Mouse (Mus musculus): ENCODE data around the gene Tango6. TPM values are rescaled to one million over a fixed set of nuclear protein-coding genes. Genes with fewer than 3 reads are reported as not detected.

The Tango6 gene
- polyA plus RNA-seq, 1 experiment from 2014 or later, result 6.1 TPM

- Histone ChIP-seq H3K9ac (ENCODE audit: low read depth, low read length) (no peak overlapping the region), H3K4me1 (ENCODE audit: control insufficient read depth, insufficient read depth, low read length) (peaks cover 14% of the 10 kb centered on the region; the same call in 1 of the 2 replicates), H3K4me3 (ENCODE audit: low read depth, low read length) (no peak overlapping the region), H3K27me3 (ENCODE audit: control insufficient read depth, insufficient read depth, low read depth, low read length) (no peaks in the 10 kb centered on the region), H3K36me3 (ENCODE audit: control insufficient read depth, insufficient read depth, low read length) (no peaks in the 10 kb centered on the region), H3K9me3 (replicated peaks; ENCODE audit: control insufficient read depth, low read length, poor library complexity, severe bottlenecking) (no peaks in the 10 kb centered on the region), H3K4me2 (ENCODE audit: low read length) (no peak overlapping the region), H3K27ac (ENCODE audit: low read length) (peak overlapping the region; percentile 66)
- ATAC-seq, result no peak
- 15% methylated on average over 4 of the region's 4 CpGs for WGBS
These were observed 78.4 kb downstream of the Tango6 start for GRCm38 (mm10) chr8:106761317-106761716.

- H3K4me3 ChIP-seq (ENCODE audit: low read depth, low read length), result no peak overlapping the region
- 17% methylated on average over 7 of the region's 7 CpGs for WGBS
- ATAC-seq, result no peak
These were observed 79.1 kb downstream of the Tango6 start for GRCm38 (mm10) chr8:106761867-106762523.

GRCm38 (mm10) chr8:106764529-106764928, 81.7 kb downstream of the Tango6 start:
- no peaks in the 10 kb centered on the region for H3K9me3 ChIP-seq (replicated peaks; ENCODE audit: control insufficient read depth, low read length, poor library complexity, severe bottlenecking)
- peaks cover 14% of the 10 kb centered on the region; the same call in 1 of the 2 replicates for H3K4me1 ChIP-seq (ENCODE audit: control insufficient read depth, insufficient read depth, low read length)
- WGBS, result 93% methylated on average over 1 of the region's 1 CpGs
- no peak overlapping the region for H3K4me2 ChIP-seq (ENCODE audit: low read length)
- H3K4me3 ChIP-seq (ENCODE audit: low read depth, low read length), result no peak overlapping the region
- H3K27ac ChIP-seq (ENCODE audit: low read length), result no peak overlapping the region
- ATAC-seq, result no peak
- no peak overlapping the region for H3K9ac ChIP-seq (ENCODE audit: low read depth, low read length)
- no peaks in the 10 kb centered on the region for H3K36me3 ChIP-seq (ENCODE audit: control insufficient read depth, insufficient read depth, low read length)
- H3K27me3 ChIP-seq (ENCODE audit: control insufficient read depth, insufficient read depth, low read depth, low read length), result no peaks in the 10 kb centered on the region

More at GRCm38 (mm10) chr8:106761867-106762523, 79.1 kb downstream of the Tango6 start:
- Histone ChIP-seq H3K27ac (ENCODE audit: low read length) (no peak overlapping the region), H3K27me3 (ENCODE audit: control insufficient read depth, insufficient read depth, low read depth, low read length) (no peaks in the 10 kb centered on the region), H3K4me1 (ENCODE audit: control insufficient read depth, insufficient read depth, low read length) (peaks cover 14% of the 10 kb centered on the region; the same call in 1 of the 2 replicates), H3K9me3 (replicated peaks; ENCODE audit: control insufficient read depth, low read length, poor library complexity, severe bottlenecking) (no peaks in the 10 kb centered on the region), H3K36me3 (ENCODE audit: control insufficient read depth, insufficient read depth, low read length) (no peaks in the 10 kb centered on the region), H3K9ac (ENCODE audit: low read depth, low read length) (no peak overlapping the region), H3K4me2 (ENCODE audit: low read length) (no peak overlapping the region)

GRCm38 (mm10) chr8:106765570-106765969, 82.7 kb downstream of the Tango6 start:
- no peaks in the 10 kb centered on the region for H3K36me3 ChIP-seq (ENCODE audit: control insufficient read depth, insufficient read depth, low read length)
- H3K4me2 ChIP-seq (ENCODE audit: low read length), result no peak overlapping the region
- H3K9ac ChIP-seq (ENCODE audit: low read depth, low read length), result no peak overlapping the region
- WGBS, result 97% methylated on average over 2 of the region's 2 CpGs
- H3K4me1 ChIP-seq (ENCODE audit: control insufficient read depth, insufficient read depth, low read length), result peaks cover 14% of the 10 kb centered on the region; the same call in 1 of the 2 replicates
- no peak overlapping the region for H3K4me3 ChIP-seq (ENCODE audit: low read depth, low read length)
- H3K27ac ChIP-seq (ENCODE audit: low read length), result no peak overlapping the region
- no peak for ATAC-seq
- H3K27me3 ChIP-seq (ENCODE audit: control insufficient read depth, insufficient read depth, low read depth, low read length), result no peaks in the 10 kb centered on the region
- H3K9me3 ChIP-seq (replicated peaks; ENCODE audit: control insufficient read depth, low read length, poor library complexity, severe bottlenecking), result no peaks in the 10 kb centered on the region

GRCm38 (mm10) chr8:106766736-106767135, 83.9 kb downstream of the Tango6 start:
- Histone ChIP-seq H3K27ac (ENCODE audit: low read length) (no peak overlapping the region), H3K27me3 (ENCODE audit: control insufficient read depth, insufficient read depth, low read depth, low read length) (no peaks in the 10 kb centered on the region), H3K4me2 (ENCODE audit: low read length) (no peak overlapping the region), H3K36me3 (ENCODE audit: control insufficient read depth, insufficient read depth, low read length) (no peaks in the 10 kb centered on the region), H3K9me3 (replicated peaks; ENCODE audit: control insufficient read depth, low read length, poor library complexity, severe bottlenecking) (no peaks in the 10 kb centered on the region), H3K4me3 (ENCODE audit: low read depth, low read length) (no peak overlapping the region), H3K9ac (ENCODE audit: low read depth, low read length) (no peak overlapping the region), H3K4me1 (ENCODE audit: control insufficient read depth, insufficient read depth, low read length) (peaks cover 8% of the 10 kb centered on the region; the same call in 1 of the 2 replicates)
- 88% methylated on average over 5 of the region's 5 CpGs for WGBS
- ATAC-seq, result no peak

GRCm38 (mm10) chr8:106769147-106769805, 86.4 kb downstream of the Tango6 start:
- no peak overlapping the region for H3K4me2 ChIP-seq (ENCODE audit: low read length)
- no peaks in the 10 kb centered on the region for H3K36me3 ChIP-seq (ENCODE audit: control insufficient read depth, insufficient read depth, low read length)
- no peaks in the 10 kb centered on the region for H3K27me3 ChIP-seq (ENCODE audit: control insufficient read depth, insufficient read depth, low read depth, low read length)
- H3K9ac ChIP-seq (ENCODE audit: low read depth, low read length), result no peak overlapping the region
- no peak overlapping the region for H3K4me3 ChIP-seq (ENCODE audit: low read depth, low read length)
- H3K27ac ChIP-seq (ENCODE audit: low read length), result no peak overlapping the region
- no peaks in the 10 kb centered on the region for H3K9me3 ChIP-seq (replicated peaks; ENCODE audit: control insufficient read depth, low read length, poor library complexity, severe bottlenecking)
- WGBS, result 79% methylated on average over 13 of the region's 13 CpGs
- H3K4me1 ChIP-seq (ENCODE audit: control insufficient read depth, insufficient read depth, low read length), result no peaks in the 10 kb centered on the region
- no peak for ATAC-seq

GRCm38 (mm10) chr8:106770596-106771179, 87.8 kb downstream of the Tango6 start:
- Histone ChIP-seq H3K9ac (ENCODE audit: low read depth, low read length) (no peak overlapping the region), H3K9me3 (replicated peaks; ENCODE audit: control insufficient read depth, low read length, poor library complexity, severe bottlenecking) (no peaks in the 10 kb centered on the region), H3K4me2 (ENCODE audit: low read length) (no peak overlapping the region), H3K27me3 (ENCODE audit: control insufficient read depth, insufficient read depth, low read depth, low read length) (no peaks in the 10 kb centered on the region), H3K36me3 (ENCODE audit: control insufficient read depth, insufficient read depth, low read length) (no peaks in the 10 kb centered on the region), H3K27ac (ENCODE audit: low read length) (no peak overlapping the region), H3K4me1 (ENCODE audit: control insufficient read depth, insufficient read depth, low read length) (0 out of 2 replicates have a peak, but pooled peaks cover 3% of the 10 kb centered on the region), H3K4me3 (ENCODE audit: low read depth, low read length) (no peak overlapping the region)
- 95% methylated on average over 9 of the region's 9 CpGs for WGBS
- no peak for ATAC-seq

GRCm38 (mm10) chr8:106772094-106772493, 89.2 kb downstream of the Tango6 start:
- Histone ChIP-seq H3K4me1 (ENCODE audit: control insufficient read depth, insufficient read depth, low read length) (0 out of 2 replicates have a peak, but pooled peaks cover 3% of the 10 kb centered on the region), H3K4me2 (ENCODE audit: low read length) (no peak overlapping the region), H3K4me3 (ENCODE audit: low read depth, low read length) (no peak overlapping the region), H3K36me3 (ENCODE audit: control insufficient read depth, insufficient read depth, low read length) (no peaks in the 10 kb centered on the region), H3K9ac (ENCODE audit: low read depth, low read length) (no peak overlapping the region), H3K27me3 (ENCODE audit: control insufficient read depth, insufficient read depth, low read depth, low read length) (no peaks in the 10 kb centered on the region), H3K9me3 (replicated peaks; ENCODE audit: control insufficient read depth, low read length, poor library complexity, severe bottlenecking) (no peaks in the 10 kb centered on the region), H3K27ac (ENCODE audit: low read length) (no peak overlapping the region)
- no peak for ATAC-seq
- 85% methylated on average over 6 of the region's 6 CpGs for WGBS

GRCm38 (mm10) chr8:106772501-106772900, 89.6 kb downstream of the Tango6 start:
- Histone ChIP-seq H3K4me1 (ENCODE audit: control insufficient read depth, insufficient read depth, low read length) (0 out of 2 replicates have a peak, but pooled peaks cover 3% of the 10 kb centered on the region), H3K27ac (ENCODE audit: low read length) (no peak overlapping the region), H3K9ac (ENCODE audit: low read depth, low read length) (no peak overlapping the region), H3K4me3 (ENCODE audit: low read depth, low read length) (no peak overlapping the region), H3K36me3 (ENCODE audit: control insufficient read depth, insufficient read depth, low read length) (no peaks in the 10 kb centered on the region), H3K4me2 (ENCODE audit: low read length) (no peak overlapping the region), H3K27me3 (ENCODE audit: control insufficient read depth, insufficient read depth, low read depth, low read length) (no peaks in the 10 kb centered on the region), H3K9me3 (replicated peaks; ENCODE audit: control insufficient read depth, low read length, poor library complexity, severe bottlenecking) (no peaks in the 10 kb centered on the region)
- WGBS, result 96% methylated on average over 3 of the region's 3 CpGs
- no peak for ATAC-seq
